Mouse (Mus musculus) heart, embryonic 12.5 days (tissue): ENCODE measurements around the gene Ube2o. TPM values are rescaled to one million over a fixed set of nuclear protein-coding genes. Genes with fewer than 3 reads are reported as not detected.
A peak's percentile ranks its signal among the peaks of the same experiment; 100 is the strongest.

ENCODE experiments used
- ATAC-seq: fragments of 200-750 bp; cut with Nextera tagmentation; 2 replicates; pipeline ENCODE4 v1.8.0; 2017; ENCODE audit warnings: moderate TSS enrichment, moderate library complexity; ENCODE audit not compliant: insufficient number of reproducible peaks, low FRiP score
- H3K27ac ChIP-seq: fragments of 300-500 bp; sonication (generic); 2 replicates; pipeline ENCODE4 v1.5.1; 2016; ENCODE audit warnings: mild to moderate bottlenecking, moderate library complexity; ENCODE audit not compliant: poor library complexity, severe bottlenecking
- H3K27me3 ChIP-seq: fragments of 300-500 bp; sonication (generic); replicated peaks from 2 replicates; pipeline ENCODE4 v1.6.1; 2016; ENCODE audit warnings: mild to moderate bottlenecking, moderate library complexity
- H3K36me3 ChIP-seq: fragments of 300-500 bp; sonication (generic); 2 replicates; pipeline ENCODE4 v1.6.1; 2016; ENCODE audit warnings: mild to moderate bottlenecking, moderate library complexity
- H3K4me1 ChIP-seq: fragments of 300-500 bp; sonication (generic); replicated peaks from 2 replicates; pipeline ENCODE4 v1.6.1; 2016; ENCODE audit warnings: mild to moderate bottlenecking
- H3K4me2 ChIP-seq: fragments of 300-500 bp; sonication (generic); 2 replicates; pipeline ENCODE4 v1.6.1; 2016; ENCODE audit warnings: mild to moderate bottlenecking, moderate library complexity
- H3K4me3 ChIP-seq: fragments of 300-500 bp; sonication (generic); 2 replicates; pipeline ENCODE4 v1.5.1; 2016; ENCODE audit warnings: mild to moderate bottlenecking
- H3K9ac ChIP-seq: fragments of 300-500 bp; sonication (generic); 2 replicates; pipeline ENCODE4 v1.6.1; 2016; ENCODE audit warnings: mild to moderate bottlenecking, moderate library complexity
- H3K9me3 ChIP-seq: fragments of 300-500 bp; sonication (generic); replicated peaks from 2 replicates; pipeline ENCODE4 v1.6.1; 2016; ENCODE audit warnings: mild to moderate bottlenecking, moderate library complexity
- WGBS: fragments of 180-500 bp; shearing (Covaris S2); methylation state at CpG from one replicate; pipeline ENCODE4 v1.1.7; 2016; 5-methylcytosine and 5-hydroxymethylcytosine counted together
- polyA plus RNA-seq: library from polyadenylated mRNA; unstranded; fragments of >200 nt; fragmentation: Nextera tagmentation; extraction: Ambion mirVana; gene quantifications from 2 replicates; pipeline ENCODE4 v1.2.1, GENCODE M21; 2016

Ube2o gene
- polyA plus RNA-seq, 1 experiment from 2014 or later, result 18.1 TPM

DNA sequence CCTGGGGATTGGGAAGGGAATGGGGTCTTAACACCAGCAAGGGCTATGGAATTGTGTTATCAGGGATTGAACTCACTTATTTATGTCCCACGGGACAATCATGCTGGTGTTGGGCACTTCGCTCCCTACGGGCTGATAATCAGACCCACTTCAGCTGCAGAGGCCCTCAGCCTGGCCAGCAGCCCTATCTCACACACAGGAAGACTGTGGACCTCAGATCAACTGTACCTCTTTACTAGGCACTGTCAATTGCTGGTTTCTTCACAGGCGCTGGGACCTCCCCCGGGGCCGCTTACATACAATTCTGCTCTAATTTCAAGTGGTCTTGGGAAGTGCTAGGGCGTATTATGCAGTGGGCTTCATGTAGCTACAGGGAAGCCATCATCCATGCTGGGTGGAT is 44.6 kb downstream of the Ube2o start:
- no peak for ATAC-seq
- Histone ChIP-seq H3K27me3 (peaks cover 35% of the 10 kb centered on the region), H3K27ac (no peak overlapping the region), H3K9ac (no peak overlapping the region), H3K9me3 (no peaks in the 10 kb centered on the region), H3K4me1 (peaks cover 40% of the 10 kb centered on the region), H3K4me3 (no peak overlapping the region), H3K4me2 (no peak overlapping the region), H3K36me3 (peaks cover 41% of the 10 kb centered on the region)
- 54% methylated on average over 7 of the region's 7 CpGs for WGBS

GRCm38 (mm10) chr11:116534154-116534865 is 46.9 kb downstream of the Ube2o start:
- peak; percentile 70 for ATAC-seq
- Histone ChIP-seq H3K27me3 (peaks cover 53% of the 10 kb centered on the region), H3K27ac (no peak overlapping the region)

GRCm38 (mm10) chr11:116533341-116534153 is 47.7 kb downstream of the Ube2o start:
- Histone ChIP-seq H3K36me3 (peaks cover 10% of the 10 kb centered on the region), H3K4me2 (peak overlapping the region; percentile 95), H3K4me1 (peaks cover 56% of the 10 kb centered on the region), H3K27ac (no peak overlapping the region), H3K9me3 (no peaks in the 10 kb centered on the region), H3K4me3 (peak overlapping the region; percentile 55), H3K27me3 (peaks cover 53% of the 10 kb centered on the region), H3K9ac (peak overlapping the region; percentile 65)
- WGBS, result under 1% methylated on average over 60 of the region's 63 CpGs
- ATAC-seq, result peak; percentile 53; the same call in 1 of the 2 replicates

More at GRCm38 (mm10) chr11:116534154-116534865, 46.9 kb downstream of the Ube2o start:
- 18% methylated on average over 20 of the region's 20 CpGs for WGBS
- H3K9me3 ChIP-seq, result no peaks in the 10 kb centered on the region
- H3K4me3 ChIP-seq, result peak overlapping the region; percentile 55
- 0 out of 2 replicates have a peak overlapping the region, but pooled peaks have one; percentile 25 for H3K9ac ChIP-seq
- H3K4me1 ChIP-seq, result peaks cover 56% of the 10 kb centered on the region
- H3K4me2 ChIP-seq, result peak overlapping the region; percentile 95
- peaks cover 18% of the 10 kb centered on the region for H3K36me3 ChIP-seq

DNA sequence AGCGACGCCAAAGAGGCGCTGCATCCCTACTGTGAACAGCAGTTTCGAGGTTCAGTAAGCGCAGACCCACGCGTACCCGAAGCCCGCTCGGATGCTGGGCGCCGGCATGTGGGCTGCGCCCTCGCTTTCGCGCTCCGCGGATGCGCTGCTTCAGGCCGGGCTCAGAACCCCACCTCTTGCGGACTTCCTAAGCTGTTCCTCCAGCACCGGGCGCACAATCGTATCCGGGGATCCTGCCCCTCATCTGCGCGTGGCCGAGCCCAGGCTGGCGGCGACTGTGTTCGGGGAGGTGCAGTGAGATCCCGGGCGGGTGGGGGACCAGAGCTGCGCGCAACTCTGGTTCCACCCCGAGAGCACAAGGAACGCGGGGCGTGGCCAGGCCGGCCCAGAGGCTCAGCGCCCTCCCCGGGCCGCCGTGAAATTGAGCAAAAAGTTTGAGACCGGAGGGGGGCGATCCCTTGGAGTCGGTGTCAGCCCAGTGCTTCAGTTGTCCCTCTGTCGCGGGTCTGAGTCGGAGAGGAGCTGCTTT is 48.4 kb downstream of the Ube2o start:
- WGBS, result 0% methylated on average over 50 of the region's 50 CpGs
- H3K9me3 ChIP-seq, result no peaks in the 10 kb centered on the region
- peak overlapping the region; percentile 55 for H3K4me3 ChIP-seq
- H3K4me1 ChIP-seq, result peaks cover 56% of the 10 kb centered on the region
- H3K36me3 ChIP-seq, result 0 out of 2 replicates have a peak, but pooled peaks cover 3% of the 10 kb centered on the region
- peak; percentile 15 for ATAC-seq
- H3K27ac ChIP-seq, result no peak overlapping the region
- peak overlapping the region; percentile 95 for H3K4me2 ChIP-seq
- H3K27me3 ChIP-seq, result peaks cover 53% of the 10 kb centered on the region
- peak overlapping the region; percentile 65 for H3K9ac ChIP-seq

DNA sequence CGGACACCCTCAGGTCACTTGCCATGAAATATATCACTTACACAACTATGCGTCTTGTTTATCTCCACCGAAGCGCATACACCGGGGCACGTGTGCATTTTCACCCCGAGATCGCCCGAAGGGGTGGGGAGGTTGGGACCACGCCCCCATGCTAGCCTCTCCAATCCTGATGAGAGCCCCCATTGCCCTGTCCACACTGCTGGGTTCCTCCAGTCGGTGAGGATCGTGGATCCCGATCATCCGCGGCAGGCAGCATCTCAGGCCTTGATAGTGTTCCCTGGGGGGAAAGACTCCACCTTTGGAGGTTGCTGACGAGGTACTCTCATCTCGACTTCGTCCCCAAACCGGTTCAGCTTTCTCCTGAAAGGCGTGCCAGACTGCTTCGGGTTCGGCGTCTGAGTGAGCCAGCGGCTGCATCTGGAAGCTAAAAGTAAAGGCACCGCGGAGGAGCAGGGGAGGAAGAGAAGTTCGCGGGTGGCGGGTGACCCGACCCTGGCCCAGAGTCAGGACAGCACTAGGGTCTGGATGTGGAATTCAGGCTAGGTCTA is 48.9 kb downstream of the Ube2o start:
- no peak for ATAC-seq
- Histone ChIP-seq H3K9ac (peak overlapping the region; percentile 65), H3K36me3 (0 out of 2 replicates have a peak, but pooled peaks cover 3% of the 10 kb centered on the region), H3K4me2 (peak overlapping the region; percentile 95), H3K4me3 (peak overlapping the region; percentile 55), H3K9me3 (no peaks in the 10 kb centered on the region), H3K27me3 (peaks cover 53% of the 10 kb centered on the region), H3K4me1 (peaks cover 55% of the 10 kb centered on the region), H3K27ac (no peak overlapping the region)
- WGBS, result under 1% methylated on average over 30 of the region's 30 CpGs

- H3K4me2 ChIP-seq, result peak overlapping the region; percentile 95
- 4% methylated on average over 48 of the region's 48 CpGs for WGBS
- H3K4me3 ChIP-seq, result peak overlapping the region; percentile 55
- peaks cover 47% of the 10 kb centered on the region for H3K4me1 ChIP-seq
- H3K9me3 ChIP-seq, result no peaks in the 10 kb centered on the region
- no peak for ATAC-seq
- 0 out of 2 replicates have a peak, but pooled peaks cover 3% of the 10 kb centered on the region for H3K36me3 ChIP-seq
- peaks cover 53% of the 10 kb centered on the region for H3K27me3 ChIP-seq
- no peak overlapping the region for H3K27ac ChIP-seq
- H3K9ac ChIP-seq, result peak overlapping the region; percentile 35
Measured at GRCm38 (mm10) chr11:116531371-116532191, 49.7 kb downstream of the Ube2o start.

- Histone ChIP-seq H3K27me3 (peaks cover 48% of the 10 kb centered on the region), H3K27ac (no peak within 1 kb of the TSS)
- whole genome bisulfite sequencing, result 32% methylated on average over 11 of the region's 11 CpGs
Measured at GRCm38 (mm10) chr11:116530187-116531147, 50.8 kb downstream of the Ube2o start, which contains the start of gene Sphk1. Sphk1 (plus strand) TSS chr11:116530925.

DNA sequence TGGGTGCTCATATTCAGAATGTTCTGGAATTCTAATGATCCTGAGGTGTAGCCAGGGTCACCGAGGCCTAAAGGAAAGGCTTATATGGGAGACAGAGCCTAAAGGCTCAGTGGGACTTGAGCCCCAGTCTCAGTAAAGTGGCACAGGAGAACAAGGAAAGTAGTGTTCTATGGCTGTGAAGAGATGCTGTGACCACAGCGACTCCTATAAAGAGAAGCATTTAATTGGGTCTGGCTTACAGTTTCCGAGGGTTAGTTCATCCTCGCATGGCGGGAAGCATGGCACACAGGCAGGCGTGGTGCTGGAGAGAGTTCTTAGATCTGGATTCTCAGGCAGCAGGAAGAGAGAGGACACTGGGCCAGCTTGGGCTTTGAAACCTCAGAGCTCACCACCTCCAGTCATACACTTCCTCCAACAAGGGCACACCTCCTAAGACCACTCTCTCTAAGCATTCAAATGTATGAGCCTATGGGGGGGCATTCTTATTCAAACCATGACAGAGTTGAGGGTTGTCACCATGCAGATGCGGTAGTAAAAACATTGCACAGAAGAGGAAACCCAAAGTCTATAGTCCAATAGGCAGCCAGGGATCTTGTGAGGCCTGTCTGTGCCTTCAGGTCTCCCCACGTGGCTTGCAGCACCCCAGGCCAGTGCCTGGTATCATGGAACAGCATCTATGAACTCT is 52.5 kb downstream of the Ube2o start:
- H3K4me3 ChIP-seq, result no peak overlapping the region
- H3K9ac ChIP-seq, result no peak overlapping the region
- H3K9me3 ChIP-seq, result no peaks in the 10 kb centered on the region
- WGBS, result 81% methylated on average over 8 of the region's 8 CpGs
- no peak overlapping the region for H3K4me2 ChIP-seq
- H3K4me1 ChIP-seq, result peaks cover 44% of the 10 kb centered on the region
- no peaks in the 10 kb centered on the region for H3K36me3 ChIP-seq
- no peak for ATAC-seq
- no peak overlapping the region for H3K27ac ChIP-seq
- H3K27me3 ChIP-seq, result peaks cover 35% of the 10 kb centered on the region

More at GRCm38 (mm10) chr11:116530187-116531147, 50.8 kb downstream of the Ube2o start, which contains the start of gene Sphk1:
- Histone ChIP-seq H3K36me3 (no peaks in the 10 kb centered on the region), H3K4me3 (peak within 1 kb of the TSS; percentile 55), H3K9ac (peak within 1 kb of the TSS; percentile 35), H3K4me2 (peak within 1 kb of the TSS; percentile 95), H3K9me3 (no peaks in the 10 kb centered on the region), H3K4me1 (peaks cover 40% of the 10 kb centered on the region)
- no peak for ATAC-seq

- H3K27ac ChIP-seq, result peak overlapping the region; percentile 83
Measured at GRCm38 (mm10) chr11:116523699-116524189, 57.5 kb downstream of the Ube2o start.

More at GRCm38 (mm10) chr11:116523699-116524189, 57.5 kb downstream of the Ube2o start:
- 0 out of 2 replicates have a peak overlapping the region, but pooled peaks have one; percentile 3 for H3K4me2 ChIP-seq
- H3K27me3 ChIP-seq, result no peaks in the 10 kb centered on the region
- peak; percentile 87 for ATAC-seq
- 44% methylated on average over 5 of the region's 5 CpGs for WGBS
- no peak overlapping the region for H3K4me3 ChIP-seq
- H3K9me3 ChIP-seq, result no peaks in the 10 kb centered on the region
- H3K4me1 ChIP-seq, result peaks cover 26% of the 10 kb centered on the region
- no peaks in the 10 kb centered on the region for H3K36me3 ChIP-seq
- H3K9ac ChIP-seq, result no peak overlapping the region
